Mouse (Mus musculus): ENCODE results near the gene Rbp2. TPM values are rescaled to one million over a fixed set of nuclear protein-coding genes. Genes with fewer than 3 reads are reported as not detected.

Rbp2 gene
- polyA plus RNA-seq, 1 experiment from 2014 or later: not detected

GRCm38 (mm10) chr9:98527226-98527625 is 41.3 kb downstream of the Rbp2 start:
- no peaks in the 10 kb centered on the region for H3K36me3 ChIP-seq (replicated peaks)
- no peak overlapping the region for H3K27ac ChIP-seq
- peaks cover 24% of the 10 kb centered on the region for H3K4me1 ChIP-seq
- no peaks in the 10 kb centered on the region for H3K9me3 ChIP-seq
- no peak overlapping the region for H3K9ac ChIP-seq
- no peak for ATAC-seq (ENCODE audit: low FRiP score)
- no peak overlapping the region for H3K4me2 ChIP-seq
- H3K4me3 ChIP-seq (replicated peaks): no peak overlapping the region
- 65% methylated on average over 7 of the region's 7 CpGs for WGBS
- H3K27me3 ChIP-seq: peaks cover 23% of the 10 kb centered on the region; the same call in 1 of the 2 replicates

GRCm38 (mm10) chr9:98529776-98530175 is 43.9 kb downstream of the Rbp2 start:
- peaks cover 17% of the 10 kb centered on the region; the same call in 1 of the 2 replicates for H3K27me3 ChIP-seq
- WGBS: 75% methylated on average over 4 of the region's 4 CpGs
- H3K27ac ChIP-seq: 0 out of 2 replicates have a peak overlapping the region, but pooled peaks have one; percentile 5

GRCm38 (mm10) chr9:98530999-98531398 is 45.1 kb downstream of the Rbp2 start:
- Histone ChIP-seq H3K36me3 (replicated peaks) (no peaks in the 10 kb centered on the region), H3K9me3 (no peaks in the 10 kb centered on the region), H3K9ac (no peak overlapping the region), H3K27me3 (peaks cover 17% of the 10 kb centered on the region; the same call in 1 of the 2 replicates), H3K4me1 (no peaks in the 10 kb centered on the region; the same call in 1 of the 2 replicates), H3K4me3 (replicated peaks) (no peak overlapping the region), H3K27ac (no peak overlapping the region), H3K4me2 (no peak overlapping the region)
- WGBS: 68% methylated on average over 2 of the region's 2 CpGs
- no peak for ATAC-seq (ENCODE audit: low FRiP score)

More at GRCm38 (mm10) chr9:98529776-98530175, 43.9 kb downstream of the Rbp2 start:
- H3K9me3 ChIP-seq: no peaks in the 10 kb centered on the region
- H3K36me3 ChIP-seq (replicated peaks): no peaks in the 10 kb centered on the region
- no peak for ATAC-seq (ENCODE audit: low FRiP score)
- H3K4me3 ChIP-seq (replicated peaks): no peak overlapping the region
- H3K9ac ChIP-seq: no peak overlapping the region
- no peak overlapping the region for H3K4me2 ChIP-seq
- H3K4me1 ChIP-seq: peaks cover 12% of the 10 kb centered on the region

- H3K27me3 ChIP-seq: peaks cover 6% of the 10 kb centered on the region; the same call in 1 of the 2 replicates
- no peak for ATAC-seq (ENCODE audit: low FRiP score)
- WGBS: 86% methylated on average over 4 of the region's 4 CpGs
- no peak overlapping the region for H3K4me3 ChIP-seq (replicated peaks)
- no peaks in the 10 kb centered on the region for H3K36me3 ChIP-seq (replicated peaks)
- H3K9me3 ChIP-seq: no peaks in the 10 kb centered on the region
- H3K4me1 ChIP-seq: peaks cover 6% of the 10 kb centered on the region; the same call in 1 of the 2 replicates
- H3K27ac ChIP-seq: no peak overlapping the region
- H3K9ac ChIP-seq: no peak overlapping the region
- H3K4me2 ChIP-seq: no peak overlapping the region
Measured at GRCm38 (mm10) chr9:98534675-98535280, 48.9 kb downstream of the Rbp2 start.

GRCm38 (mm10) chr9:98535763-98536162 is 49.8 kb downstream of the Rbp2 start:
- H3K9me3 ChIP-seq: no peaks in the 10 kb centered on the region
- no peak for ATAC-seq (ENCODE audit: low FRiP score)
- H3K27ac ChIP-seq: no peak overlapping the region
- H3K4me2 ChIP-seq: no peak overlapping the region
- H3K4me1 ChIP-seq: peaks cover 6% of the 10 kb centered on the region; the same call in 1 of the 2 replicates
- H3K27me3 ChIP-seq: peaks cover 6% of the 10 kb centered on the region; the same call in 1 of the 2 replicates
- no peaks in the 10 kb centered on the region for H3K36me3 ChIP-seq (replicated peaks)
- no peak overlapping the region for H3K9ac ChIP-seq
- no peak overlapping the region for H3K4me3 ChIP-seq (replicated peaks)

GRCm38 (mm10) chr9:98538017-98538712 is 52.2 kb downstream of the Rbp2 start:
- H3K9me3 ChIP-seq: no peaks in the 10 kb centered on the region
- peak overlapping the region; percentile 33 for H3K4me2 ChIP-seq
- H3K9ac ChIP-seq: no peak overlapping the region; the same call in 1 of the 2 replicates
- peaks cover 6% of the 10 kb centered on the region; the same call in 1 of the 2 replicates for H3K27me3 ChIP-seq
- H3K27ac ChIP-seq: no peak overlapping the region
- H3K36me3 ChIP-seq (replicated peaks): no peaks in the 10 kb centered on the region
- 46% methylated on average over 13 of the region's 13 CpGs for WGBS
- H3K4me3 ChIP-seq (replicated peaks): no peak overlapping the region
- peak; percentile 60 for ATAC-seq (ENCODE audit: low FRiP score)
- H3K4me1 ChIP-seq: peaks cover 6% of the 10 kb centered on the region; the same call in 1 of the 2 replicates

GRCm38 (mm10) chr9:98538713-98539360 is 52.9 kb downstream of the Rbp2 start:
- no peak overlapping the region; the same call in 1 of the 2 replicates for H3K9ac ChIP-seq
- peak; percentile 75 for ATAC-seq (ENCODE audit: low FRiP score)
- no peaks in the 10 kb centered on the region for H3K36me3 ChIP-seq (replicated peaks)
- 6% methylated on average over 13 of the region's 13 CpGs for WGBS
- no peaks in the 10 kb centered on the region for H3K9me3 ChIP-seq
- H3K4me3 ChIP-seq (replicated peaks): no peak overlapping the region
- peaks cover 6% of the 10 kb centered on the region; the same call in 1 of the 2 replicates for H3K27me3 ChIP-seq
- peaks cover 6% of the 10 kb centered on the region; the same call in 1 of the 2 replicates for H3K4me1 ChIP-seq
- peak overlapping the region; percentile 33 for H3K4me2 ChIP-seq
- H3K27ac ChIP-seq: no peak overlapping the region

- no peak for ATAC-seq (ENCODE audit: low FRiP score)
- no peak overlapping the region for H3K4me3 ChIP-seq (replicated peaks)
- no peaks in the 10 kb centered on the region for H3K4me1 ChIP-seq
- no peak overlapping the region for H3K9ac ChIP-seq
- no peaks in the 10 kb centered on the region for H3K36me3 ChIP-seq (replicated peaks)
- WGBS: 84% methylated on average over 3 of the region's 3 CpGs
- H3K9me3 ChIP-seq: no peaks in the 10 kb centered on the region
- no peak overlapping the region for H3K27ac ChIP-seq
- peaks cover 4% of the 10 kb centered on the region; the same call in 1 of the 2 replicates for H3K27me3 ChIP-seq
- H3K4me2 ChIP-seq: no peak overlapping the region
Measured at GRCm38 (mm10) chr9:98544042-98544441, 58.1 kb downstream of the Rbp2 start.

Other genes starting within 250 kb of the Rbp2 start
- gene Nmnat3, start 198.7 kb upstream of the Rbp2 start, polyA plus RNA-seq (2016; fragmentation: Nextera tagmentation; extraction: Ambion mirVana): 2.4 and 3.0 TPM in 2 replicates
- gene Rbp1, start 63.2 kb upstream of the Rbp2 start, polyA plus RNA-seq (2016; fragmentation: Nextera tagmentation; extraction: Ambion mirVana): 42.9 and 50.9 TPM in 2 replicates
- gene Copb2, start 77.6 kb downstream of the Rbp2 start, polyA plus RNA-seq (2016; fragmentation: Nextera tagmentation; extraction: Ambion mirVana): 157 and 159 TPM in 2 replicates
- gene Mrps22, start 115.5 kb downstream of the Rbp2 start, polyA plus RNA-seq (2016; fragmentation: Nextera tagmentation; extraction: Ambion mirVana): 67.1 and 72.5 TPM in 2 replicates